Mouse (Mus musculus): ENCODE measurements around the gene Btbd9.
A peak's percentile ranks its signal among the peaks of the same experiment; 100 is the strongest.
"Not testable (repeated sequence)": the region's sequence is repeated elsewhere in the genome, so short reads cannot be mapped to it uniquely, and the experiment has no call there.

Gene Btbd9

DNA sequence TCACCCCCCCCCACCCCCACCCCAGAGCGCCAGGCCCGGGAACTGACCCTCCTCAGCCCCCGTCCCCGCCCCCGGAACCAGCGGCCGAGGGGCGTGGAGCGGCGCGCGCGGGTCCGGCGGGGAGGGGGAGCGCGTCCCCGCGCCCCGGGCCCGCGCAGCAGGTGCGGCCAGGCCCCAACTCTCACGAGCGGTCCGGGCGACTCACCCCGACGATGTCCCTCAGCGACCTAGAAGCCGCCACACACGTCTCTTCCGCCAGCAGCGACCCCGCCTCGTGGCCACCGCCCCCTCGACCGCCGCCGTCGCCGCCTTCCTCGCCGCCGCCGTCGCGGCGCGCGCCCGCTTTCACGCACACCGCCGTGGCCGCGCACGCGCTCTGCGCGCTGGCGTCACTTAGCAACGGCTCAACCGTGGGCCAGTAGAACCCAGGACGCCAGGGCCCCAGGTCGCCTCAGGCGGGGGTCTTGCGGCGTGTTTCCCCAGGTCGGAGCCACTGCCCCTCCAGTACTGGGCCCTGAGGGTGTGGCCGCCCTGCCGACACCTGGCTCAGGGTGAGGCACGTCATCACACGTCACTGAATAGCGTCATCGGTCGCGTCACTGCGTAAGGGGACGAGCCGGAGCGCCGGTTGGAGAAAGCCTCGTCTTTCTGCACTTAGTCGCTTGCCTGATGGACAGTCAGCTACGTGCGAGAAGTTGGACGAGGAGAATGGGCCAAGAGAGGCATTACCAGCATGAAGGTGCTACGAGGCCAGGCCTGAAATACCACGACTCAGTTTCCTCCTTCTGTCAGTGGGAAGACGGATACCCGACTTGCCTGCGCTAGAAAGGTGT is at the start of gene Btbd9:
TSS of gene Btbd9 (minus strand) at position 548 of the 833 bp plus-strand sequence.
- peak; percentile 94 for DNase-seq

- DNase-seq: not testable (repeated sequence)
Measured at GRCm38 (mm10) chr17:30624132-30624531, 47.8 kb upstream of the Btbd9 start, which contains the start of gene Dnah8. TSS of gene Dnah8 (plus strand) at chr17:30624354.

GRCm38 (mm10) chr17:30623200-30623599 is 46.9 kb upstream of the Btbd9 start:
- DNase-seq: no peak

DNA sequence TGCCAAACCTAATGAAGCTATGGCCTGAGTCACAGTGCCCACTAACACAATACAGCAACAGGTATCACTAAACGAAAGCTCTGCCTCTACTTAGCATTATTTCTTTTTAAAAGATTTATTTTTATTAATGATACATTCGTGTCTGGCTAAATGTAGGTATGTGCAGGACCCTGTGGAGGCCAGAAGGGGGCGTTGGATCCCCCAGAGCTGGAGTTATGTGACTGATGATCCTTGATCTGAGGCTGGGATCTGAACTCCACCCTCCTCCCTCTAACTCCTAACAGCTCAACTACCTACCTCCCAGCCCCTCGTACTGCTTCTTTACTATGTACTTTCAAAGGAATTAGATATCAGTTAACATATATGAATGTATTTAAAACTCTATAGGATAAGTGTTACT is 45.2 kb upstream of the Btbd9 start:
- no peak for DNase-seq

- DNase-seq: no peak
Measured at GRCm38 (mm10) chr17:30620548-30620947, 44.3 kb upstream of the Btbd9 start.

DNA sequence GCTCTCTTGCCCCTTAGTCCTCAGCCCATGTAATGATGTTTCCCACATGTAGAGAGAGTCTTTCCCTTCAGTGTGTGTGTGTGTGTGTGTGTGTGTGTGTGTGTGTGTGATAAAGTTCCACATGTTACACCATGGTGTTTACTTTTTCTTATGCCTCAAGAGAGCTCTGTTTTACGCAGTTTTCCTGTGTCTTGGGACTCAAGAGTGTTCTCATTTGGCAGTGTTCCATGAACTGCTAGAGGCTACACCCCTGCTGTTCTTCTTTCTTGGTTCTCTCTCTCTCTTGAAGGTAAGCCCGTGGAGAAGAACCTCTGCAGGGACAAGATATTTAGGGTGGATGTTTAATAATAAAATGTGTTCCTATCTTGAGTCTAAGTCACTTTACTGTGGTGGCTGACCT is 42.9 kb upstream of the Btbd9 start:
- DNase-seq: no peak

- DNase-seq: no peak
Measured at GRCm38 (mm10) chr17:30618136-30618891, 42.0 kb upstream of the Btbd9 start.

DNA sequence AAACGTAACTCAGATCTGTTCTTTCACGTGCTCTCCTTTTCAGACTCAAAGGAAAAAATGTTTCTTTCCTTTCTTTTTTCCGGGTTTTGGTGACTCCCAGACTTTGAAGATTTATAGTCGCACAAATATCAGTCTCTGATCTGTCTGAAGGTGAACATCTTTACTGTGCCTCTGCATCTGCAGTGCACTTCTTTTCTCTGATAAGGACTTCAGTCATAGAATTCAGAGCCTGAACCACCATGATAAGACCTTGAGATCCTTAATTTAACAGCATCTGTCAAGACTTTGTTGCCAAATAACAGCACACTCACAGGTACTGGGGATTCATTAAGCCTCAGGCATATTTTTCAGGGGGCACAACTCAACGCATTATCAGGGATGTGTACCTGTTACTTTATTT is 39.9 kb upstream of the Btbd9 start:
- DNase-seq: no peak

DNA sequence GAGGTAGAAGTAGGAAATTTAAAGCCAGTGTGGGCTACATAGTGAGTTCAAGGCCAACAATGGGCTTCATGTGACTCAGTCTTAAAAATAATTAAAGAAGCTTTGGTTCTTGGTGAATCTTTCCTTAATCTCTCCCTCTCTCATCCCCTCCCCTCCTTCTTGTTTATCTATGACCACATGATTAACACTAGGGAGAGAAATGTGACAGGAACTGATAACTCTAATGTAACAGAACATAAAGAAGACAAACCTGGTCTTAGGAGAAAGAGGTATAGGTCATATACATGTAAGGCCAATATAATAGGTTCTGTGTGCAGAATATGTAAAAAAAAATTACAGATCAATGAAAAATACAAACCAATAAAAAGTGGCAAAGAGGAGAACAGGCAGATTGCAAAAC is 37.1 kb upstream of the Btbd9 start:
- no peak for DNase-seq

DNA sequence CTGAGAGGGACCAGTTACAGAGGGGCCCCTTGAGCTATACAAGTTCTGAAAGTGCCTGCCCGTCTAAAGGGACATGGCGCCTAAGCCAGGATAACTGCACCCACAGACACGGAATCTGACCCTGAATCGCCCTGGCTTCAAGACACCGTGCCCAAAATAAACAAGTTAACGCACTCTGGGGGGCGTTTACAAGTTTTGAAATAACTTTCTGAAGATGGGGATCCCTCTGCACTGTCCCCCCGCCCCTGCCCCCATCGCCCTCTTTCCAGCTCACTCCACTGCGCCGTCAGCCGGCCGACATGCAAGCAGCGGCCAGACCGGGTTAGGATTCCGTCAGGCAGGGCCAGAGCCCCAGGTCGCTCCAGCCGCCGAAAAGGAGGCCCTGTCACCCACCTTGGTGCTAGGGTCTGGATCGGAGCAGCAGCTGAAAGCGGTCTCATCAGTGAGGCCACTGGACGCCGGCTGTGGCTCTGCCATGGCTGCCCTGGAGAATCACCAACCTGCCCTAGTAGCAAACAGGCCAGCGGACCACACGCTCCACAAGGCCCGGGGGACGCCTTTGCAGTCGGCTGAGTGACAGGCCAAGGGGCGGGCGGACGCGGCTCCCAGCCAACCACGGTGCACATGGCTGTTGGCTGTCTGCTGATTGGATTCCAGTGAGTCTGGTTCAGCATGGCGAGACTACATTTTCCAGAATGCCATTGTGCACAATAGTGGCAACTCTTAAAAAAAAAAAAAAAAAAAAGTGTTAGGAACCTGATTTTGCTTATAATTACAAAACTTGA is 36.0 kb upstream of the Btbd9 start:
- DNase-seq: peak; percentile 100

DNA sequence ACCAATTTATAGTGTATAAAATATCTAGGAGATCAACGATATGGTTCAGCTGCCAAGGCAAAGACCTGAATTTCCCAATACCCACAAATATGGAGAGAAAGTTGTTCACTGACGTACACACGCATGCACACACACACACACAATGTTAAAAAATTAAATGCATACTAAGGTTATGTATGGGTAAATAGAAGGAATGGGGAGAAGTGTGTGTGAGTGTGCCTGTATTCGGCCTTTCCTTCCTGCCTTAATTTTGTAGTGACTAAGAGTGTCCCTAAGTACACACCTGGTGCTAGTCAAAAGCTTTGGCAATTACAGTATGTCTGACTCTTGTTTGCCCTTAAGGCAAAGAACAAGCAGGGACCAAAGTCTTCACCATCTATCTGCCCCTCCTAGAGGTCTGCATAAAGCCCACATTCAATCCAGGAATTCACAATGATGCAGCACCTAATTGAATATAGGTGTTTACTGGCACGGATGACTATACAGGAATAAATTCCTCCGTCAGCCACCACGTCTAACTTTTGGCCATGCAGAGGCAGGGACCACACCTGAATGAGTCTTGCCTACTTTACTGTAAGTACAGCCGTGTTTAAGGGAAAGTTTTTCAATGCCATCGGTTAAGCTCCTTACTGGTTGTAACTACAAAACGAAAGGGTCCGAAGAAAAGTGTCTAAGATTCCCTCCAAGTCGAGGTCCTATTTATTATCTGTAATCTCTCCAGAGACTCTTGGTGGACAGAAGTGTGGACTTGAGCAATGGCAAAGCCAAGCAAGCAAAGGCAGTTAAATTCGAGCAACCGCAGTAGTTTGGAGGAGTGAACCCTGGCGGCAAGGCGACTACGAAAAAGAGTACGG is 35.2 kb upstream of the Btbd9 start:
- no peak for DNase-seq

GRCm38 (mm10) chr17:30610739-30611138 is 34.5 kb upstream of the Btbd9 start:
- no peak for DNase-seq

GRCm38 (mm10) chr17:30609980-30610307 is 33.7 kb upstream of the Btbd9 start:
- no peak for DNase-seq

DNA sequence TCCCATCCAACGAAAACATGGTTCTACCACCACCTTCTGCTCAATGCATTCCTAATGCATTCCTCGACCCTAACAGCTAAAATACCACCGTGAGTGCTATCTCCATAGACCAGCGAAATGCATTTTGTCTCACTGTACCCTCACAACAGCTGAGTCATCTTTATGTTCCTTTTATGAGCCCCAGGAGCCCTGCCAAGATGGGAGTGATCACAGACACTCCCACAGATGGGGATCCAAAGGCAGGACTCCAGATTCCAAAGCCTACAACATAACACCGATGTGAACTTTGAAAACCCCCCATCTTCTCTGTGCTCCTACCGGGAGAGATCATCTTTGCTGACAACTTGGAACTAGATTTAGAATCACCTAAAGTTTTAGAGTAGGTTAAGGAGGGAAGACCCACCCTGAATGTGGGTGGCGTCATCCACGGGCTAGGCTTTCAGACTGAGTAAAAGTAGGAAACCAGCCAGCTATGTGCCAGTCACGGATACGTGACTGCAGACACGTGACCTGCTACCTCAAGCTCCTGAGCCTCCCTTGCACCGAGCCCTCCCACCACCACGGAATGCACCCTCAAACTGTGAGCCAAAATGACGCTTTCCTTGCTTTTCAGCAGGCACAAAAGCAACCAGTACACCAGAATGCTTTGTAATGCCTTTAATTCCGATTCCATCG is 33.2 kb upstream of the Btbd9 start:
- DNase-seq: no peak

DNA sequence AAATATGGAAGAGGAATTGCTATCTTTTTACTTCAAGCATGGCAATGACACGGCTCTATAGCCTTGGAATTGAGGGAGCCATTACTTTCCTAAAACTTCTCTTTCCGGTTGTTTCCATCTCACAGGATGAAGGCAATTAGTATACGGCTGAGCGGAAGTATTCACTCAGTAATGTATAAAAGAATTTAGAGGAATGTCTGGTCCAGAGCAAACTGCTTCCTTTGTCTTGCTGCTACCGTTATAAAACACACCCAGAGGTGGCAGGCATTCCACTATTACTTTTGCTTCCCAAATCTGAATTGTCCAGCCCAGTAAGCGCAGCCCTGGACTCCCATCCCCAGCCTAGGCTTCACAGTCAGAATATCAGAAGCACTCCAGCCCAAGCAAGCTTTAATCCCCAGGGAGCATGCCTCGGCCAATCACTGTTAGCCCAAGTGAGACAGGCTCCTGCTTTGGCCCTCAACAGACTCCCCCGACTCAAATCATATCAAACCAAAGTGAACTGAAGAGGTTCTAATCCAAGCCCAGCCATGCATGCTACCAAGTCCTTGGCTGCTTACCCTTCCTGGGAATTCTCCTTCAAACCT is 31.7 kb upstream of the Btbd9 start:
- DNase-seq: no peak

DNA sequence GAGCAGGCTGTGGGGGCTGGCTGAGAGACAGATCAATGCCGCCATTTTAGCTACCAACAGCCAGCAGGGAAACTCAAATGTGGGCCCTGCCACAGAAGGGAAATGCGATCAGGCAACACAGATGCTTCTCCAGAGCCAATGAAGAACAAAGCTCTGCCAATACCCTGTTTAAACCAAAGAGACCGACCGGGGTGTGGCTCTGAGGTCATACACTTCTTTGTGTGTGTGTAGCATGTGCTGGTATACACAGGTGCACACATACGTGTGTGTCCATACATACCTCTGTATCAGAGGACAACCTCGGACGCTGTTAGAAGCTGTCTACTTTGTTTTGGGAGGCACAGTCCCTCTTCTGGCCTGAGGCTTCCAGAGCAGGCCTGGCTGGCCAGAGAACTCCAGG is 31.0 kb upstream of the Btbd9 start:
- DNase-seq: no peak

DNA sequence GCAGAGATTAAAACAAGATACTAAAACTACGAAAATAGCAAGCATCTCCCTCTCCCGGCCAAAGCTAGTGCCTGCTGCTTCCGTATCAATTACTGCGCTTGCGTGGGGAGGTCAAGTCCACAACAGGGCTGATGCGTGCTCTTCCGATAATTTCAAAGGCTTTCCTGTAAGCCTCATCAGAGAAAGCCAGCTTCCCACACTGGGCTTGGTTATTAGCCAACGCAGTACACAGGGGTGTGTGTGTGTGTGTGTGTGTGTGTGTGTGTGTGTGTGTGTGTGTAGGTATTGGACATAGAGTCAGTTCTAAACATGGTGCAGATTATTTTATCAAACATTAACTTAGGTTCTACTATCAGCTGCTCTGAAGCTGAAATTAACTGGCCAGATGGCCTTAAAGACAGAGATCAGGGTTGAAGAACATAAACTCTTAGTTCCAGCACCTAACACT is 30.4 kb upstream of the Btbd9 start:
- DNase-seq: no peak

DNA sequence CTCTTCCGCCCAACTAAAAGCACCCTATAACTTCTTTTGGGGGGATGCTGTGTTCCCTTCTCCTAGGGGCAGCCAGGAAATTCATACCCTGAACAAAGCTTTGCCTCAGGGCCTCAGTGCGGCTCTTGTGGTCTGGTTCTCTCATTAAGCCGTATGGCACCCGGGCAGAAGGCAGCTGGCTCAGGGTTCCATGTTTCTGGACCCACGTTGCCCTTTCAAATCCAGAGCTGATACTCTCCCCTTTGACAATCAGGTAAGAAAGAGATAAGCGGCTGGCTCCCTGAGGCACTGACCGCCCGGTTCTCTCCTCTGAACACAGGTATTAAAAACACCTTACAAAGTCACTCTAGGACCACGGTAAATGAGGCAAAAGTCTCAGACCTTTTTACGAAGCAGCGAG is 29.9 kb upstream of the Btbd9 start:
- no peak for DNase-seq

- no peak for DNase-seq
Measured at GRCm38 (mm10) chr17:30605001-30605400, 28.7 kb upstream of the Btbd9 start.

DNA sequence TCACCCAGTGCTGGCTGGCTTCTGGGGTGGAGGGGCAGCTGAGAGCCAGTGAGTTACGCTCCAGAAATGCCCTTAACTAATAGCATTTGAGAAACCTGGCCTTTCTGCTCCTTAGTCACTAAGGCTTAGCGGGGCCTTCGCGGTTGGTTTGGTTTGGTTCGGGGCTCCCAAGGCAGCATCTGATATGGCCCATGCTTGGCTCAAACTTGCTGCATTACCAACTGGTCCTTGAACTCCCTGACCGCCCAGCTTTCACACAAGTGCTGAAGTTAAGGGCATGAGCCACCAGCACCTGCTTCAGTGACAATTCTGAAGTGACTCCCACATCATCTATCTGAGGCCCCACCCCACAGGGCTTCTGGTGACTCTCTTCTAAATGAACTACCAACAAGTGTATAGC is 28.0 kb upstream of the Btbd9 start:
- no peak for DNase-seq

DNA sequence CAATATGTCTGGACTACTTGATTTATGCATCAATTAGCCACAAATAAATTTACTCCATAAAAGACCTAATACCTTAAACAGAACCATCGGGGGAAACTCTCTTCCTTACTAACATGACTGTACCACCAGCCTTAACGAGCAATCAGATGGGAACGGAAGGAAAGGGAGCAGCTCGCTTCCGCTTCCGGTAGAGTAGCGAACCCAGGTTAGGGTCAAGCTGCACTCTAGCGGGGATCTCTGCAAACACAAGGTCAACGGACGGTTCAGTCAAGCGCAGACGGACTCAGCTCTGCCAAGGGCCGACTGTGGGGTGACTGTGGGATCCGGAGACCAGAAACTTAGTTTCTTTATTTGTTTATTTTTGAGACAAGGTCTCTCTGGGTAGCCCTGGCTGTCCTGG is 25.9 kb upstream of the Btbd9 start:
- DNase-seq: no peak

- no peak for DNase-seq
Measured at GRCm38 (mm10) chr17:30598300-30598699, 22.0 kb upstream of the Btbd9 start.
